Mouse (Mus musculus) midbrain, embryonic 11.5 days (tissue): ENCODE measurements around the gene Olfr1364. TPM values are rescaled to one million over a fixed set of nuclear protein-coding genes. Genes with fewer than 3 reads are reported as not detected.

ENCODE experiments used
- polyA plus RNA-seq: library from polyadenylated mRNA; unstranded; fragments of >200 nt; fragmentation: Nextera tagmentation; extraction: Ambion mirVana; gene quantifications from 2 replicates; pipeline ENCODE4 v1.2.1, GENCODE M21; 2014

Gene Olfr1364
- polyA plus RNA-seq, 1 experiment from 2014 or later, result not detected

Other genes starting within 250 kb of the Olfr1364 start
- gene Olfr1367, start 234.8 kb downstream of the Olfr1364 start, polyA plus RNA-seq, result not detected in 2 replicates
- gene Zscan12, start 218.9 kb downstream of the Olfr1364 start, polyA plus RNA-seq, result 20.3 and 21.8 TPM in 2 replicates
- 85.4 and 85.9 TPM in 2 replicates for gene Zkscan3, start 179.0 kb downstream of the Olfr1364 start, polyA plus RNA-seq
- 6.6 and 7.6 TPM in 2 replicates for gene Pgbd1, start 140.7 kb downstream of the Olfr1364 start, polyA plus RNA-seq
- gene Zscan26, start 128.0 kb downstream of the Olfr1364 start, polyA plus RNA-seq, result 14.6 and 16.4 TPM in 2 replicates
- 2.6 and 2.7 TPM in 2 replicates for gene Nkapl, start 113.2 kb downstream of the Olfr1364 start, polyA plus RNA-seq
- gene Zkscan4, start 102.9 kb downstream of the Olfr1364 start, polyA plus RNA-seq, result 3.9 and 4.2 TPM in 2 replicates
- not detected in 2 replicates for gene Gm10065, start 102.3 kb downstream of the Olfr1364 start, polyA plus RNA-seq
- 0.32 and 0.66 TPM in 2 replicates for gene AK157302, start 86.5 kb downstream of the Olfr1364 start, polyA plus RNA-seq
- gene Gm11273, start 80.3 kb downstream of the Olfr1364 start, polyA plus RNA-seq, result 3.7 and 4.0 TPM in 2 replicates
- gene Zkscan8, start 50.6 kb downstream of the Olfr1364 start, polyA plus RNA-seq, result 10.6 and 11.1 TPM in 2 replicates
- 0.12 and 0.26 TPM in 2 replicates for gene Olfr1366, start 39.0 kb downstream of the Olfr1364 start, polyA plus RNA-seq
- 0.04 TPM in 1 of 2 replicates, not detected in the other for gene Olfr1535, start 21.9 kb downstream of the Olfr1364 start, polyA plus RNA-seq
- gene Olfr1362, start 32.3 kb upstream of the Olfr1364 start, polyA plus RNA-seq, result not detected in 2 replicates
- not detected in 2 replicates for gene Olfr11, start 60.8 kb upstream of the Olfr1364 start, polyA plus RNA-seq
- gene Olfr1361, start 81.6 kb upstream of the Olfr1364 start, polyA plus RNA-seq, result not detected in 2 replicates
- not detected in 2 replicates for gene Olfr1360, start 95.6 kb upstream of the Olfr1364 start, polyA plus RNA-seq
- gene Olfr1359, start 116.4 kb upstream of the Olfr1364 start, polyA plus RNA-seq, result not detected in 2 replicates
- gene Hist1h2bl, start 134.4 kb upstream of the Olfr1364 start, polyA plus RNA-seq, result 0.85 and 2.7 TPM in 2 replicates
- gene Hist1h2ai, start 134.7 kb upstream of the Olfr1364 start, polyA plus RNA-seq, result 19.8 and 20.9 TPM in 2 replicates
- gene Hist1h3h, start 135.9 kb upstream of the Olfr1364 start, polyA plus RNA-seq, result 11.6 and 12.9 TPM in 2 replicates
- gene Hist1h2bm, start 140.3 kb upstream of the Olfr1364 start, polyA plus RNA-seq, result 4.2 and 5.7 TPM in 2 replicates
- gene Hist1h4j, start 153.3 kb upstream of the Olfr1364 start, polyA plus RNA-seq, result 1.0 and 2.2 TPM in 2 replicates
- gene Hist1h4k, start 168.7 kb upstream of the Olfr1364 start, polyA plus RNA-seq, result 2.4 and 6.0 TPM in 2 replicates
- gene Hist1h2ak, start 172.1 kb upstream of the Olfr1364 start, polyA plus RNA-seq, result 6.2 and 10.7 TPM in 2 replicates
- gene Hist1h2bn, start 172.4 kb upstream of the Olfr1364 start, polyA plus RNA-seq, result 2.2 TPM in 1 of 2 replicates, not detected in the other
- gene Hist1h1b, start 198.9 kb upstream of the Olfr1364 start, polyA plus RNA-seq, result 20.0 and 24.8 TPM in 2 replicates
- 289 and 304 TPM in 2 replicates for gene Hist1h3i, start 201.6 kb upstream of the Olfr1364 start, polyA plus RNA-seq
- gene Hist1h2an, start 205.5 kb upstream of the Olfr1364 start, polyA plus RNA-seq, result 2.6 and 7.4 TPM in 2 replicates
- 2.5 TPM in 2 replicates for gene Hist1h2bp, start 205.7 kb upstream of the Olfr1364 start, polyA plus RNA-seq
- gene Hist1h2bq, start 228.4 kb upstream of the Olfr1364 start, polyA plus RNA-seq, result 17.8 and 23.3 TPM in 2 replicates
- gene Hist1h2ao, start 228.7 kb upstream of the Olfr1364 start, polyA plus RNA-seq, result 1.7 TPM in 1 of 2 replicates, not detected in the other
- not detected in 2 replicates for gene Hist1h4m, start 230.0 kb upstream of the Olfr1364 start, polyA plus RNA-seq